Mouse (Mus musculus) C2C12 (cell line): ENCODE data around the gene Wdr25. TPM values are rescaled to one million over a fixed set of nuclear protein-coding genes. Genes with fewer than 3 reads are reported as not detected.

Experiments used
- H3K27me3 ChIP-seq: one replicate; pipeline ENCODE4 v1.6.1; 2011; ENCODE audit not compliant: control insufficient read depth, insufficient read depth, insufficient read length
- H3K36me3 ChIP-seq: one replicate; pipeline ENCODE4 v1.6.1; 2011; ENCODE audit not compliant: control insufficient read depth, insufficient read depth
- H3K4me3 ChIP-seq: one replicate; pipeline ENCODE4 v1.5.1; 2011; ENCODE audit warnings: mild to moderate bottlenecking, control low read depth; ENCODE audit not compliant: poor library complexity, insufficient read depth, severe bottlenecking
- H3K79me2 ChIP-seq: one replicate; pipeline ENCODE4 v1.6.1; 2011; ENCODE audit not compliant: control insufficient read depth, insufficient read depth
- H3K79me3 ChIP-seq: one replicate; pipeline ENCODE4 v1.6.1; 2011; ENCODE audit warnings: low read depth, control low read depth
- H3ac ChIP-seq: one replicate; pipeline ENCODE3; 2011; ENCODE audit warnings: low read depth; ENCODE audit not compliant: control insufficient read depth, insufficient read length
- CEBPB ChIP-seq: IDR thresholded peaks from one replicate; pipeline ENCODE4 v1.6.1; 2011; ENCODE audit warnings: low read depth, mild to moderate bottlenecking, control low read depth, moderate library complexity
- CTCF ChIP-seq: IDR thresholded peaks from one replicate; pipeline ENCODE4 v1.5.1; 2011; ENCODE audit not compliant: control insufficient read depth, insufficient read depth, insufficient read length
- FOSL1 ChIP-seq: IDR thresholded peaks from one replicate; pipeline ENCODE4 v1.8.0; 2011; ENCODE audit warnings: mild to moderate bottlenecking, low read length; ENCODE audit not compliant: poor library complexity, insufficient read depth, severe bottlenecking
- MAX ChIP-seq: IDR thresholded peaks from one replicate; pipeline ENCODE4 v1.6.1; 2011; ENCODE audit warnings: mild to moderate bottlenecking, control low read depth
- MYOD1 ChIP-seq: IDR thresholded peaks from one replicate; pipeline ENCODE4 v1.6.1; 2011; ENCODE audit warnings: low read depth; ENCODE audit not compliant: control insufficient read depth, insufficient read length
- MYOG ChIP-seq: IDR thresholded peaks from one replicate; pipeline ENCODE4 v1.6.1; 2011; ENCODE audit not compliant: control insufficient read depth, insufficient read length; ENCODE audit errors: extremely low read depth
- USF1 ChIP-seq: IDR thresholded peaks from one replicate; pipeline ENCODE4 v1.6.1; 2011; ENCODE audit warnings: low read depth, mild to moderate bottlenecking, control low read depth, moderate library complexity
- polyA plus RNA-seq: library from polyadenylated mRNA; unstranded; fragments of >200 nt; fragmentation: generic; extraction: Trizol; gene quantifications from one replicate; pipeline ENCODE4 v1.2.1, GENCODE M21; 2012; ENCODE audit warnings: missing spikeins

The Wdr25 gene
- polyA plus RNA-seq, 1 experiment, result 9.4 TPM

DNA sequence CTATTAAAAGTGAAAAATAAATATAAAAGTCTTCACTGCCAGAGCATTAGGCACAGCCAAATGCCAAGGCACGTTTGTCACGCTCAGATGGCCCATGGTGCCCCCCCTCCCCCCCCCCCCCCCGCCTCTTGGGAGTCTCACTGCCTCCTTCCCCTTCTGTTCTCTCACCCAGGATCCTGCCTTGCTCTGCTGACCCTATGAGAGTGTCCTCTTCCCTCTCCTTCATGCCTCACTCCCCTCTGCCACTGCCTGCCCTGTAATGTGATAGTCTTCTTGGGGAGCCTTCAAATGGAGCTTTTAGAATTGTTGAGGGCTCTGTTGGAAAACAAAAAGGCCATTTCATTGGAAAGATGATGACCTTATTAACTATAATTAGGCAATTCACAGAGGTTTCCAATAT lies 38.7 kb downstream of the Wdr25 start:
- Histone ChIP-seq H3K36me3 (no peaks in the 10 kb centered on the region), H3ac (no peak overlapping the region), H3K79me3 (no peaks in the 10 kb centered on the region), H3K4me3 (no peak overlapping the region), H3K79me2 (no peaks in the 10 kb centered on the region), H3K27me3 (no peaks in the 10 kb centered on the region)
- TF ChIP-seq MYOD1 (no peak), CEBPB (no peak), MAX (no peak), MYOG (no peak), CTCF (no peak), USF1 (no peak), FOSL1 (no peak)

DNA sequence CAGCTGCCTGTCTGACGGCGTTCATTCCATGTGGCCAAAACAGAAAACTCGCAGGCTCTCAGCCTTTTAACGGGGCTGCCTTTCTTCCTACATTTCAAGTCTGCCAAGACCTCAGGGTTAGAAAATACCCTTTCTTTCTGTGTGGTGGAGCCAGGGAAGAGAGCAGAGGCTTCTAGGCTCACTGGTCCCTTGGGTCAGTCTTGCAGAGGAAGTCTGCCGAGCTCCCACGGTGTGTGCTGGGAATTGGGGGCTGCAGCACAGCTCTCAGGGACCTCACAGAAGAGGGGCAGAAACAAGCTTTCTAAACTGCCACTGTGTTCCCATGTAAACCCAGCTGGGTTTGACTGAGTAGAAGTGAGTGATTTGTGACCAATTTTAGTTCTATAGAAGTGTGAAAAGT lies 40.8 kb downstream of the Wdr25 start:
- TF ChIP-seq MYOG, result no peak
- TF ChIP-seq MYOD1, result no peak
- no peak for TF ChIP-seq CEBPB
- TF ChIP-seq CTCF, result no peak
- H3K36me3 ChIP-seq, result no peaks in the 10 kb centered on the region
- no peaks in the 10 kb centered on the region for H3K79me3 ChIP-seq
- no peaks in the 10 kb centered on the region for H3K79me2 ChIP-seq
- no peaks in the 10 kb centered on the region for H3K27me3 ChIP-seq
- H3ac ChIP-seq, result no peak overlapping the region
- H3K4me3 ChIP-seq, result no peak overlapping the region

DNA sequence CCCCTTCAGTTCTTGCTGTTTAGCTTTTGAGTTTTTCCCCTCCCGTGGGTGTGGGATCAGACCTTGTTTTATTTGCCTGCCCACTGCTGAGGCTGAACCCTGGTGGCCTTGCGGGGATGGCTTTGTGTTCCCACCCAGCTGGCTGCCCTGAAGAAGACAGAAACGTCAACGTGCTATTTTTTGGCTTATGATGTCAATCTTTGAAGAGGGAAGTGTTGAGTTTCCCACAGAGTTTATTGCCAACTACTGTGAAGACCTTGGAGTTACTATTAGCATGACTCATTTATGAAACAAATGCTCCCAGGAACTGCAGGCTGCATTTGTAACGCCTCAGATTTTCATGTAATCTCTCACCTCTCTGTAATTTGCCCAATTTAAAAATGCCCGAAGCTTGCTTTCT lies 43.4 kb downstream of the Wdr25 start:
- no peak for TF ChIP-seq CTCF
- no peak for TF ChIP-seq MAX
- TF ChIP-seq MYOD1, result no peak
- no peak for TF ChIP-seq FOSL1
- TF ChIP-seq USF1, result no peak
- no peak for TF ChIP-seq MYOG
- no peak for TF ChIP-seq CEBPB
- no peaks in the 10 kb centered on the region for H3K27me3 ChIP-seq
- H3K79me2 ChIP-seq, result no peaks in the 10 kb centered on the region
- no peak overlapping the region for H3K4me3 ChIP-seq
- no peaks in the 10 kb centered on the region for H3K79me3 ChIP-seq
- no peak overlapping the region for H3ac ChIP-seq
- H3K36me3 ChIP-seq, result no peaks in the 10 kb centered on the region

DNA sequence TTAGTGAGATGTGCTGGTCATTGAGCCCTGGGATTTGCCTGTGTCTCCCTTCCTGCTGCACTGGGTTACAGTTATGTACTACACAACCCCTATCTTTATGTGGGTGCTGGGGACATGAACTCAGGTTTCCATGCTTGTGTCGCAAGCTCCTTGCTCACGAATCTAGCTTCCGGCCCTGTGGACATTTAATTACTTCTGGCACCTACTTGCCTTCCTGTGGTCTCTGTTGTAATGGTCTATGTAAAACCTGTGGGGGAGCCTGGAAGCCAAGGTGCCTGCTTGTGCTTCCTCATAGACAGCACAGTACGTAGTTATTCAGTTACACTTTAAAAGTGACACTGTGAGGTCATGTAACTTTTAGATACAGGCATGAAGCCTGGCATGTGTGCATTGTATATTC lies 44.1 kb downstream of the Wdr25 start:
- Histone ChIP-seq H3K79me2 (no peaks in the 10 kb centered on the region), H3K79me3 (no peaks in the 10 kb centered on the region), H3K4me3 (no peak overlapping the region), H3K36me3 (no peaks in the 10 kb centered on the region), H3ac (no peak overlapping the region), H3K27me3 (no peaks in the 10 kb centered on the region)
- TF ChIP-seq CEBPB, result peak; percentile 80
- no peak for TF ChIP-seq MYOG
- no peak for TF ChIP-seq MYOD1

DNA sequence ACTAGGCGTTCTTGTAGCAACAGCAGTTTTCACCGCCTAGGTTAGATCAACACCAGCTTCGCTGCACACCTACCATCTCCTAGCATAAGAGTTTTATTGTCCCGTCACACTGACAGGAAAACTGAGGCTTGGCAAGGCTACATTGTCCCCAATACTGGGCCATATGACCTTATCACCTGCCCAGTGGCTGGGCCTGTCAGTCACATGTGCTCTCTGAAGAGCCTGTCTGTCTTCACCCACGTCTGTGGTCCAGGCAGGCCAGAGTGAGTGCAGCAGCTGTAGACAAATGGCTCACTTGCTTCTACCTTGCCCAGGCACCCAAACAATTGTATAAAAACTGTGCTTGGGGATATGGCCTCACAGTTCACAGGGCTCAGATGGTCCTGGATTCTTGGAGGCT lies 45.4 kb downstream of the Wdr25 start:
- TF ChIP-seq MYOG (no peak), MAX (no peak), MYOD1 (peak; percentile 26), USF1 (no peak), FOSL1 (no peak)
- Histone ChIP-seq H3K79me2 (no peaks in the 10 kb centered on the region), H3K79me3 (no peaks in the 10 kb centered on the region), H3ac (no peak overlapping the region), H3K4me3 (no peak overlapping the region), H3K36me3 (no peaks in the 10 kb centered on the region), H3K27me3 (no peaks in the 10 kb centered on the region)

DNA sequence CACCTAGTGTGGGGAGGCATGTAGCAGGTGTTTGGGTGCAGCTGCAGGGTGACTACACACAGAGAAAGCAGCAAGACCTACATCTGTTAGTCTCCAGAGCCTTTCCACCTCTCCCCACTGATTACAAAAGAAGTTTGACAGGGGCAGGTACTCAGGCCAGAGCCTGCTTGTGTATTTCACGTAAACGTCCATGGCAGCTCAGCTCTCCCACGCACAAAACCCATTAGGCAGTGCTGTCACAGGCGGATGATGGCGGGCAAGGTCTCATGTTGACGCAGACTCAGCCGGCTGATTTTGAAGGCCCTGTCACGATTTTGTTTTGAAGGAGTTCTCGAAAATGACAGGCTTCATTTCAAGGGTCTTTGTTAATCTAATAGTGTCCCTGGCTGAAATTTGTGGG lies 45.9 kb downstream of the Wdr25 start:
- no peak for TF ChIP-seq MYOG
- TF ChIP-seq USF1, result no peak
- no peak for TF ChIP-seq MAX
- no peak for TF ChIP-seq CTCF
- TF ChIP-seq FOSL1, result no peak
- TF ChIP-seq CEBPB, result no peak
- TF ChIP-seq MYOD1, result no peak
- H3K4me3 ChIP-seq, result no peak overlapping the region
- no peaks in the 10 kb centered on the region for H3K36me3 ChIP-seq
- H3K27me3 ChIP-seq, result no peaks in the 10 kb centered on the region
- no peak overlapping the region for H3ac ChIP-seq
- no peaks in the 10 kb centered on the region for H3K79me2 ChIP-seq
- H3K79me3 ChIP-seq, result no peaks in the 10 kb centered on the region
